Mouse (Mus musculus): ENCODE results near the gene Armh1.

DNA sequence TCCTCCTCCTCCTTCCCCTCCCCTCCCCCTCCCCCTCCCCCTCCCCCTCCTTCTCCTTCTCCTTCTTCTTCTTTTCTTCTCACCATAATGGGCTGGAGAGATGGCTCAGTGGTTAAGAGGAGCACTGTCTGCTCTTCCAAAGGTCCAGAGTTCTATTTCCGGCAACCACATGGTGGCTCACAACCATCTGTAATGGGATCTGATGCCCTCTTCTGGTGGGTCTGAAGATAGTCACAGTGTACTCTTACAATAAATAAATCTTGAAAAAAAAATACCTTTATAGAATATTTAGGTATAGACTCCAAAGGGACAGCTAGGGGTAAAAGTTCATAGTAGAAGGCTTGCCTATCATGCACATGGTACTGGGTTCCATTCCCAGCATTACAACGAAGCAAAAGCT is 9.3 kb upstream of the Armh1 start:
- TF ChIP-seq CTCF (IDR thresholded peaks at IDR 0.05; ENCODE audit: low read depth, low read length) (peak; percentile 5), POLR2A (IDR thresholded peaks at IDR 0.05; ENCODE audit: insufficient read depth, low read length) (no peak)

All from ES-Bruce4 (cell line).